Mouse (Mus musculus) heart, postnatal 0 days (tissue): ENCODE data around the gene Eif2s2.

Source experiments
- CTCF ChIP-seq: IDR thresholded peaks from 2 replicates; pipeline ENCODE4 v1.5.1; 2016; ENCODE audit warnings: antibody characterized with exemption, control low read depth, low read depth
- EP300 ChIP-seq: IDR thresholded peaks from 2 replicates; pipeline ENCODE4 v1.6.1; 2016; ENCODE audit warnings: antibody characterized with exemption, low read depth

DNA sequence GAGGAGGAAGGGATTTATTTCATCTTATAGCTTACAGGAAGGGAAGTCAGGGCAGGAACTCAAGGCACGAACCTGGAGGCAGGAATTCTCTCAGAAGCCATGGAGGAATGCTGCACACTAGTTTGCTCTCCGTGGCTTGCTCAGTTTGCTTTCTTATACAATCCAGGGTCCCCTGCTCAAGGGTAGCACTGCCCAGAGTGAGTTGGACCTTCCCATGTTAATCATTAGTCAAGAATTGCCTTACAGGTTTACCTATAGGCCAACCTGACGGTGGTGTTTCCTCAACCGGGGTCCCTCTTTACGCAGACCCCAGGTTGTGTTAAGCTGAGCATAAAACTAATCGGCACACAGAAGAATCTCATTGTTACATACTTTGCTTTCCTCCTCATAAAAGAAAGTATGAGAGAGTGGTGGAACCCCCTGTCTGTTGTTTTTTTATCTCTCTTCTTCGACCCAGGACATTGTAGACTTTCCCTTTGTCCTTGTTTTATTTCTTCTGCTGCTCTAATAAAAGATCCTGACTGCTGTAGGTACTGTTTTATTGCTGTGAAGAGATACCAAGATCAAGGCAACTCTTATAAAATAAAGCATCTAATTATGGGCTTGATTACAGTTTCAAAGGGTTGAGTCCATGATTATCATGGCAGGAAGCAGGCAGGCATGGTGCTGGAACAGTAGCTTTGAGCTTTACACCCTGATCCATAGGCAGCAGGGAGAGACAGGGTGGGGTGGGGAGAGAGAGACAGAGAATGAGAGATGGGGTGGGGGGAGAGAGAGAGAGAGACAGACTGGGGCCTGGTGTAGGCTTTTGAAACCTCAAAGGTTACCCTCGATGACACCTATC, 45.0 kb upstream of the Eif2s2 start:
- TF ChIP-seq CTCF (no peak), EP300 (no peak)
